Mouse (Mus musculus) cerebellum, adult 8-10 months (tissue): ENCODE data around the gene Egr2.
A peak's percentile ranks its signal among the peaks of the same experiment; 100 is the strongest.

Source experiments
- DNase-seq: peaks from one replicate; pipeline ENCODE4 v3.0.0; 2022

Egr2 gene

DNA sequence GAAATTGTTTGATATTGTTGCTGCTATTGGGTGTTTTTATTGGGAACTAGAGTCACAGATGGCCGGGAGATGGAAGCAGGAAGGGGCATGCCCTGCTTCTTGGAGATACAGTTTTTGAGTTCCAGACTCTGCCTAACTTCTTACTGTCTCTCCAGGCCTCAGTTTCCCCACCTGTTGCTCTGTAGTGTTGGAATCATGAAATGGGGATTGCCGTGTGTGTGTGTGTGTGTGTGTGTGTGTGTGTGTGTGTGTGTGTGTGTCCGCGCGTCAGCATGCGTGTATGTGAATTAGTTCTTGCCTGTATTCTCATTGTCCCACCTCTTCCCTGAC lies 4.1 kb downstream of the Egr2 start:
- no peak for DNase-seq

DNA sequence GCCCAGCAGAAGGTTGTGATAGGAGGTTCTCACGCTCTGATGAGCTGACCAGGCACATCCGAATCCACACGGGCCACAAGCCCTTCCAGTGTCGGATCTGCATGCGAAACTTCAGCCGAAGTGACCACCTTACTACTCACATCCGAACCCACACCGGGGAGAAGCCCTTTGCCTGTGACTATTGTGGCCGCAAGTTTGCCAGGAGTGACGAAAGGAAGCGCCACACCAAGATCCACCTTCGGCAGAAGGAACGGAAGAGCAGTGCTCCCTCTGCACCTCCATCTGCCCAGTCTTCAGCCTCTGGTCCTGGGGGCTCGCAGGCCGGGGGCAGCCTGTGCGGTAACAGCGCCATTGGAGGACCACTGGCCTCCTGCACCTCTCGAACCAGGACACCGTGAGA lies 5.3 kb downstream of the Egr2 start:
- no peak for DNase-seq

DNA sequence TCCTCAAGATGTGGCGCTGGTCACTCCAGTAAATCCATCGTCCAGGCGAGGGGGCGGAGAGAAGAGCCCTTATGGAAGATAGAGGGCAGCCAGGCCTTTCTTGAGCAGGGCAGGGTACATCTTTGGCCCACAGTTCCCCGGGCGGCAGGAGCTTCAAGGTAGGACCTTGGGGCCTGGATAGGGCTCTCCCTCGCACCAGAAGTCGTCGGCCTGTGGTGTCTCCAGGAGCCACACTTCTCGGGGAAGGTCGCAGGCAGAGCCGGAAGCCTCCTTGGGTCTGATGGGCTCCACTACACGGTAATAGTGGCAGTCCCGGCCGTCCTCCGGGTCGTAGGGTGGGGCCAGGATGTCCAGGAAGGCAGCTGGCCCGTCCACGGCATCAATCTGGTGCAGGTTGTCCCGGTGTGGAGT lies 12.6 kb downstream of the Egr2 start:
- DNase-seq: no peak

DNA sequence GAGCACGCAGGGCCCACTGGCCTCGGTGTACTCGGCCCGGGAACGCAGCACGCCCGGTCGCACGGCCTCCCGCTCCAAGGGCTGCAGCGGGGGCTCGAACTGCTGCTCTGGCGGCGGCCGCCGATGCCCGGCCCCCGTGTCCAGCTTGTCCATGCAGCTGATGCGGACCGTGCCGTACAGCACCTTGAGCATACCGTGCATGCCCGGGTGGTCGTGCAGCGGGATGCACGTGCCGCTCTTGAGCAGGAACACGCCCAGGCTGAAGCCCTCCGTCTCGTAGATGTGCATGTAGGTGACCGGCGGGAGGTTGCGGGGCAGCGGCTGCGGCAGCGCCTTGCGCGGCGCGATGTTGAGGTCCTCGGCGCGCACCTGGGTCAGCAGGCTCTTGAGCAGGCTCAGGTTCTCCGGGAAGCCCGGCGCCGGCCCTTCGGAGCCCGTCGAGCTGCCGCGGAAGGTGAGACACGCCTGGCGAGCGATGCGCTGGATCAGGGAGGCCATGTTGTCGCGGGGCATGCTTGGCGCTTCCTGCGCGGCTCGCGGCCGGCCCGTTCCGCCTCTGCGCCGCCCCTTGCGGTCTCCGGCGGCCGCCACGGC lies 13.1 kb downstream of the Egr2 start:
- DNase-seq: no peak

DNA sequence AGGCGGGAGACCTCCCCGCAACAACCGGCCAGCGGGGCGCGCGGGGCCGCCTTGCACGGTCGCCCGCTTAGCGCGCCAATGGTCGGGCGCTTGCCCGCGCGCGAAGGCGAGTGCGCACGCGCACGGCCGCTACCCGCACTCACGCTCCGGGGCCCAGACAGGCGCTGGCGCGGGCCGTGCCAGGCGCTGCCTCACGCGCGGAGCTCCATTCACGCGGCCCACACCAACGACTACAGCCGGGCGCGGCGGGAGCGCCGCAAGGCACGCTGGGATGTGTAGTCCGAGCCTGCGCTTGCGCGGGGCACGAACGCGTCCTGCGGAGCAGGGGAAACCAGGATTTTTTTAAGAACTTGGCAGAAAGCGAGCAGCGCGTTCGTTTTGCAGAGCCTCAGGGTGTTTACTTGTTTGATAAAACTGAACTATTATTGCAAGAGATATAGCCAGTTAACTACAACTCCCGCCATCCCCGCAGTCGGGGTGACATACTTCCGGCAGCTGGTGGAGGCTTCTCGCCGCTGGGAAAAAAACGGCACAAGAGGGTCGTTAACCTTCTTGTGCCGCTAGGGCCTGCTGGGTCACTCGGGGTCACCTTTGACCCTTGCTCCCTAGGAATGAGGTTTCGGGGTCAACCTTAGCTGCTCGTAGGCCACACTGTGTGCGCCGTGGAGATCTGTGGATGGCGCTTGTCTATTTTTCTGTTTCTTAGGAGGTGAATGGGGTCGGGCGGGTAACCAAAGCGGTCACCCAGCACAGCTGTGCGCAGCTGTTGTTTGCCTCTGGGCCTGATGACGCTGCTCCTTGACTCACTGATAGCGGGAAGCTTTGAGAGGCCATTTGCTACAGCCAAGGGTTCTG lies 13.8 kb downstream of the Egr2 start, which contains the start of gene Ado:
Gene Ado (minus strand): TSS at position 79 of the 855 bp plus-strand sequence.
- DNase-seq: peak; percentile 96

DNA sequence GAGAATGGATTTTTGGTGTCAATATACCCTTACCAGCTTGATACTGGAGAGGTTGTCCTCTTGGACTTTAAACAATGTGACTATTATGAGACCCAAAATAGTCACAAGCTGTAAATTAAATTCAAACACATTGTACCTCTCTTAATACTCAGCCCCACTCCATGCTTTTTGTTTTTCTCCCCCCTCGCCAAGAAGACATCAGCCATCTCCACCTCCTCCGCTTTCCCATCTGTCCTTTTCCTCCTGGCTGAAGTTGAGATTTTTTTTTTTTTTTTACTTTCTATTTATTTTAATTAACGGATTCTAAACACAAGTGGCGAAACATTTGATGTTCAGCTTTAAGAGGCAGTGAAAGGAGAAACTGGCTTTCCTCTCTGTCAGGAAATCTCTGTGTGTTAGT lies 22.8 kb downstream of the Egr2 start:
- DNase-seq: no peak

DNA sequence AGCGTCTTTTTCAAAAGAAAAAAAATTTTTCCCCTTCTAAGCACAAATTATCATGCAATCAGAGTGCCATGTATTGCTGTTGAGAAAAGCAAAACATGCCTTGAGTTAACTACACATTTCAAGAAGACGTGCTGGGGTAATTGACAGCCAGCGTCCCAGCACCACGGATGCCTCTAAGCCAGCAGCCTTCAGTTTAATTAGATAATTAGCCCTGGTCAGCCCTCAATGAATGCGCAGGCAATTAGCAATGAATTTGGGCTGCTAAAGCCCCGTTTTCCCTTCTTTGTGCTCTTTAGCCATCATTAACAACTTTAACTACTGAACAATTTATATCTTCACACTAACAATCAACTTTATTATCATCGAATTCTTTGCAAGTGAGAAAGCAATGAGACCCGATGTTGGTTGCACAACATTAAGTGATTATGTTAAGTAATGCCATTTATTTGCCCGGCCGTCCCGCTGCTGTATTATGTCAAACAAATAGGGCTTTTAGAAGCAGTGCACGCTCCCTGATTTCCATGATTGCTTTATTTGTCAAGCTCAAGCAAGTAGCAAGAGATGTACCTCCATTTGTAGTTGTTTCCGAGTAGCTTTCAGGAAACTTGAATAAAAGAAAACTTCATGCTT lies 24.6 kb downstream of the Egr2 start:
- DNase-seq: no peak

DNA sequence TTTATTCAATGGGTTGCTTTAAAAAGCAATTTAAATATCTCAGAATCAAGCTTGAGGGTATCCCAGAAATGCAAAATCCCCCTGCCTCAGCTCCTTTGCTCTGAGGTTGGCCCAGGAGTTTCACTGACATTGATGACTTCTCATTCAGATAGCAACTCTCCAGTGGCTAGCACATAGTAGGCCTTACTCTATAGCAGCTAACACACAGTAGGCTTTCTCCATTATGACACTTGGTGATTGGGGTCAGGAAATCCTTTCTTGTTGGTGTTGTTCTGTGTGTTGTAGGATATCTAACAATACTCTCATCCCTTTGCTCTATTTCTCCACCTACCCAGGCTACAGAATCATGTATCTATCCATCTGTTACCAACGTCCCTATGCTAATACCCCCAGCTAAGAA lies 25.9 kb downstream of the Egr2 start:
- no peak for DNase-seq

DNA sequence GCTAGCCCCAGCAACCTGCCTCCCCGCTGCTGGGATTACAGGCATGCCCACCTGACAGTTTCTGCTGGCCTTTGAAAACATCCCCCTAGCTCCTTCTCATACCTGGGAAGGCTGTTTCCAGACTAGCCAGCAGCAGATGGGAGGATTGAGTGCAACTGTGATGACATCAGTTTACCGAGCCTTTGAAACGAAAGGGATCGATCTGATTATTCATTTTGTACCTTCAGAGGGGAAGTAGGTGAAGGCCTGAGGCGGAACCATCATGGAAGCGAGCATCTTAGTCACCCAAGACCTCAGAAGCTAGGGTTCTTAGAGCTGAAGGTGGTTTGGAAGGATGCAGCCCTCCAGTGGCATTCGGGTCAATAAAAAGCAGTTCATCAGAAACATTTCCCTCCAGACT lies 29.2 kb downstream of the Egr2 start:
- DNase-seq: no peak

DNA sequence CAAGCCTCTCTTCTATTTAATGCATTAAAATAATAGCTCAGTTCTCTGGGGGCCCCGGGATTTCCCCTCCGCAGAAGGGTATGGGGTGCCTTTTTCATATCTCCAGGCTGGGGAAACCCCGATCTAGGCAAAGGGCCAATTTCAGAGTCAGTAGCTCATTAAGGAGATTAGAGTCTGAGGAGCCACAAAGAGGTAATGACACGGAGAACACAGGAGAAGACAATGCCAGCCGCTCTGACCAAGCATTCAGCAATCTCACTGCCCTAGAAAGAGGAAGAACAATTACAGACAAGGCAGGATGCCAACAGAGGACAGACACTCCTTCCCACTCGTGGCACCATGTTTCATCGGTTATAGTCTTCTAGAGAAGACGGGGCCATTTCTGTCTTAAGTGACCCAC lies 30.8 kb downstream of the Egr2 start:
- DNase-seq: no peak

DNA sequence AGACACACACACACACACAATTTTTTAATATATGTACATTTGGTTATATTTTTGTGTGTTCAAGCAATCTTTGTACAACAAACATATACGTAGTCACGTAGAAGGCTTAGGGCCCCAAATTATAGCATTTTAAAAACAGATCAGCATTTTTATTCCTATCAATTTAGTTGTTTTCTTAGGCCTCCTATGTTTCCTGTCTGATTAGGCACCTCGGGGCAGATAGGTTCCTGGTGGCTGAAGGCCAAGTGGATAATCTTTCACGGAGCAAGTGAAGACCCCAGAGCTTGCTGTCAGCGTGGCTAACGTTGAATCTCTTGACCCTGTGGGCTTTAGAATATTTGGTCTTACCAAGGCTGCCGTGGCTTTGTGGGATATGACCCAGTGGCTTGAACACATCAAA lies 34.3 kb downstream of the Egr2 start:
- DNase-seq: no peak

DNA sequence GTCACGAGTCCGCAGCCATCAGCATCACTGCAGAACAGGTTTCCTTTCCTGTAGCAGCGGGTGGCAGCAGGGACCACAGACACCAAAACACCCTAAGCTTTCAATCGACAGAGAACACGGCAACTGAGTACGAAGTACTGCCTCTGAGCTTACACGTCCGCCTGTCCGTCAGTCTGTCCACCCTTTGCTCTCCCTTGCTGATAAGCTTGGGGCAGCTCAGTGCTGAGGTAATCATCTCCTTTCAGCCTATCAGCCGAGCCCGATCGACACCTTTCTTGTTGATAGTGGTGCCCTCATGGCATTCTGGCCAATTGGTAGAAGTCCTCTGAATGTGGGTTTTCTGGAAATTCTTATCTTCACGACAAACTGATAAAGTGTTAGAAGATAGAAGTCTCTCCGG lies 36.2 kb downstream of the Egr2 start:
- no peak for DNase-seq

DNA sequence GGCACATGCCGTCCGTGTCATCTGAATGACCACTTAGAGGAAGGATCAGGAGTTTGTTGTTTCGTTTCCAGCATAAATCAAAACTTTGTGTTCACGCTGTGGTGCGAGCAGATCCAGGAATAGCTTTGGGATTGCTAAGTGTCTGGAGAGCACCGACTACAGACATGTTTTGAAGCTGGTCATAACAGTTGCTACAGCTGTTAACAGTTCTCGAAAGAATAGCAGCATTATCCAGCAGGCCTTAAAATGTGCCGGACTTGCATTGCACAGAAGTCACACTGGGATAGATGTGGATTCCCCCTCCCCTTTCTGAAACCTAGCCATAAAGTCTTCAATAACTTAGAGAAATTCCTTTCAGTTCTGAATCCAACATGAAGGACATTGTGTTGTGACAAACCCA lies 38.0 kb downstream of the Egr2 start:
- DNase-seq: no peak

DNA sequence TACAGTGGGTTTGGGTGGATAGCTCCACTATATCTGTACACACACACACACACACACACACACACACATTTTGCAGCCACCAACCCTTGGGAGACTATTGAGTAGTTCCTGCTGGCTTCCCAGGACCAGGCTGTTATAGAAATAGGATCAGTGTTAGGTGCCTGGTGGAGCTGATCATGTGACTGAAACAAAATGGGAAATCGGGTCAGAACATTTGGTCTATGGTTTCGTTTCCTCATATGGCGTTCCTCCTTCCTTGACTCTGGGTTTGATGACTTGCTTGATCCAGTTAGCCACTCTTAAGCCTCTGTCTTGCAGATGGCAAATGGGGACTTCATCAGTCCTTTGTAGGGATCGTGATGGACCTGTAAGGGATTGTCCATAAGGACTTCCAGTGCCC lies 44.6 kb downstream of the Egr2 start:
- DNase-seq: no peak

DNA sequence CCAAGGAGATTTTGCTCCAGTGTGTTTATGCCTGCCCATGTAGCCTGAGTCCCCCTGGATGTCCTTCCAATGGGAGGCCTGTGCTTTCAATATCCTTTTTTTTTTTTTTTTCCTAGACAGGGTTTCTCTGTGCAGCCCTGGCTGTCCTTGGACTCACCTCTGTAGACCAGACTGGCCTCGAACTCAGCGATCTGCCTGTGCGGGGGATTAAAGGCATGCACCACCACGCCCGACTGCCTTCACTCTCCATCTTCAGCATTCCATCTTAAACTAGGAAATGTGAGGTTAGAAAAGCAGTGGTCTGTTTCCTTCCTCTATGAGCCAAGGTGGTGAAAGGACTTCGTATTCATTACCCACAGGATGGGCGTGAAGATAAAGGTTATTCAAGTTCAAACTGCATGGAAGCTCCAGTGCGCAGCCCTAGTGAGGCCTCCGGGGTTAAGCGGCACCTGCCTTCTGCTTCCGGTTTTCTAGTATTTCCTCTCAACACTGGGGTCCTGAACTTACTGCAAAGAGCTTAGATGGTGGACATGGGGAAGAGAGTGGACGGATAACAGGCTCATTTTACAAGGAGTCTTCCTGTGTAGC lies 46.5 kb downstream of the Egr2 start:
- no peak for DNase-seq

DNA sequence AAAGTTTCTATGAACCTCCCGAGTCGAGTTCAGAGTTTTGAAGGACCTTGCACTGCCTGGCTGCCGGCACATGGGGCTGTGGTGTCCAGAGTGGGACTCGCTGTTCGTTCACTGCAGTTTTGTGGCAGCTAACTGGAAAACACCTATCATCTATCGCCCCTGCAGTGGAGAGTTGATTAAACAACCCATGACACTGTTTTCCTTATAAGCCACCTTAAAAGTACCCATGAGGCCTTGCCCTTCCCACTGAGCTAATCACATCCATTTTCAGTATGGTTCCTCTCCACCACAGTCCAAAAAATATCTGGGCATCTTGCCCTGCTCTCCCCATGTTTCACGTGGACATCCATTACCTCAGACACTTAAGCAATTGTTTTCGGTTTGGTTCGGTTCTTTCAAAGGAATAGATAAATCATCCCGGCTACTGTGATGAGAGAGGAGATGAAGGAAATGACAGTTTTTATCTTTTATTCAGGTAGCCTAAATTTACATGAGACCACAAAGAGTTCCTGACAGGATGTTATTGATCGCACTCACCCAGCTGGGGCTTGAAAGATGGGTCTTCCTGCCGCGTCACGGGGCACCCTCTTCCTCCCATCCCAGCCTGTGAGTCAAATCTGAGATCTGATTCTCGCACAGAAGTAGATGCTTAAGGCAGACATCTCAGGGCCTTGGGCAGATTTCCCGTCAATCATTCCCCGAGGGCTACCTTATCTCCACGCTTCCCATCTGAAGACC lies 50.8 kb downstream of the Egr2 start:
- no peak for DNase-seq
